In genomic region chr3:37421179-37421578, GRCm38 (mm10) we compare ENCODE assay signal across 8 mouse cellular contexts. TPM values are rescaled to one million over a fixed set of nuclear protein-coding genes. Genes with fewer than 3 reads are reported as not detected.
DNase-seq lines count a peak whose midpoint lies in the region; ATAC-seq lines count a peak whose summit lies in the region.

No protein-coding gene starts in this region.

- peaks cover 17% of the 10 kb centered on the region for H3K4me1 ChIP-seq in embryonic facial prominence, embryonic 15.5 days
- peaks cover 14% of the 10 kb centered on the region for H3K4me1 ChIP-seq in liver, embryonic 11.5 days (replicated peaks; ENCODE audit: control insufficient read depth, insufficient read depth, low read length)

- H3K4me3 ChIP-seq in embryonic facial prominence, embryonic 15.5 days (replicated peaks), result peak overlapping the region; percentile 95
- peak overlapping the region; percentile 75 for H3K4me3 ChIP-seq in liver, embryonic 11.5 days (ENCODE audit: low read depth, low read length)

- H3K27me3 ChIP-seq in embryonic facial prominence, embryonic 15.5 days, result no peaks in the 10 kb centered on the region
- no peaks in the 10 kb centered on the region for H3K27me3 ChIP-seq in liver, embryonic 11.5 days (replicated peaks; ENCODE audit: control insufficient read depth, insufficient read depth, low read length)

- H3K9me3 ChIP-seq in embryonic facial prominence, embryonic 15.5 days (replicated peaks), result no peaks in the 10 kb centered on the region
- H3K9me3 ChIP-seq in liver, embryonic 11.5 days (ENCODE audit: control insufficient read depth, low read length), result no peaks in the 10 kb centered on the region

- ATAC-seq in embryonic facial prominence, embryonic 15.5 days (ENCODE audit: insufficient number of reproducible peaks, low FRiP score, low TSS enrichment, low read depth), result no peak
- no peak for ATAC-seq in liver, embryonic 11.5 days (replicated peaks; ENCODE audit: low FRiP score)

- H3K27ac ChIP-seq in embryonic facial prominence, embryonic 15.5 days (replicated peaks), result 0 out of 2 replicates have a peak overlapping the region, but pooled peaks have one; percentile 92
- peak overlapping the region; percentile 81; the same call in 1 of the 2 replicates for H3K27ac ChIP-seq in liver, embryonic 11.5 days (ENCODE audit: low read depth, low read length)

- peak overlapping the region; percentile 72 for H3K4me2 ChIP-seq in embryonic facial prominence, embryonic 15.5 days (replicated peaks)
- H3K4me2 ChIP-seq in liver, embryonic 11.5 days, result peak overlapping the region; percentile 93

- 5% methylated on average over 3 of the region's 3 CpGs for WGBS in embryonic facial prominence, embryonic 15.5 days
- 12% methylated on average over 3 of the region's 3 CpGs for WGBS in liver, embryonic 11.5 days

- H3K36me3 ChIP-seq in embryonic facial prominence, embryonic 15.5 days, result peaks cover 9% of the 10 kb centered on the region
- peaks cover 7% of the 10 kb centered on the region; the same call in 1 of the 2 replicates for H3K36me3 ChIP-seq in liver, embryonic 11.5 days (ENCODE audit: control insufficient read depth, insufficient read depth, low read length)

- peak; percentile 11 for DNase-seq in embryo, embryonic 10.5 days (ENCODE audit: low spot score)
- no peak for DNase-seq in embryo, embryonic 11 days
- DNase-seq in 416B (ENCODE audit: low read depth), result peak; percentile 40
- no peak for DNase-seq in liver, embryonic 11.5 days (ENCODE audit: low spot score)
- no peak for DNase-seq in layer of hippocampus, adult 8-10 months (ENCODE audit: low spot score in 2 of 2)
- DNase-seq in right cerebral cortex, postnatal 14 days, result no peak
- no peak for DNase-seq in layer of hippocampus, adult 9-11 months

- H3K9ac ChIP-seq in embryonic facial prominence, embryonic 15.5 days, result peak overlapping the region; percentile 63
- H3K9ac ChIP-seq in liver, embryonic 11.5 days (ENCODE audit: low read depth, low read length), result peak overlapping the region; percentile 71

RNA-seq across cellular contexts. Expression of gene Nudt6, which starts 1.2 kb away (rescaled TPM):
- polyA plus RNA-seq in embryonic facial prominence, embryonic 15.5 days (2015; fragmentation: Nextera tagmentation; extraction: Ambion mirVana), result 4.9 and 6.2 TPM in 2 replicates
- polyA plus RNA-seq in liver, embryonic 11.5 days (2014; fragmentation: Nextera tagmentation; extraction: Ambion mirVana), result 8.5 and 11.5 TPM in 2 replicates
- total RNA-seq in layer of hippocampus, adult 8-10 months (2022), result 1 to 10 TPM; 4.7 to 8.2 (median 5.4) TPM

RNA-seq across cellular contexts. Expression of gene Spata5, which starts 1.5 kb away (rescaled TPM):
- 34.7 and 38.9 TPM in 2 replicates for polyA plus RNA-seq in embryonic facial prominence, embryonic 15.5 days (2015; fragmentation: Nextera tagmentation; extraction: Ambion mirVana)
- polyA plus RNA-seq in liver, embryonic 11.5 days (2014; fragmentation: Nextera tagmentation; extraction: Ambion mirVana), result 41.2 and 52.8 TPM in 2 replicates
- 10 to 100 TPM; 21.9 to 28.1 (median 24.4) TPM for total RNA-seq in layer of hippocampus, adult 8-10 months (2022)

Comparison
In these comparisons a context has a peak if more than half of its experiments do, and no peak if none do; other contexts are left out.
1. DNase-seq: peak in embryo, embryonic 10.5 days (single experiment) and 416B (single experiment); none in embryo, embryonic 11 days (single experiment), liver, embryonic 11.5 days (single experiment), layer of hippocampus, adult 8-10 months (0 of 2), right cerebral cortex, postnatal 14 days (single experiment) and layer of hippocampus, adult 9-11 months (single experiment).